Mouse (Mus musculus): ENCODE results near the gene Macf1. TPM values are rescaled to one million over a fixed set of nuclear protein-coding genes. Genes with fewer than 3 reads are reported as not detected.

Macf1 gene
- polyA plus RNA-seq, 1 experiment from 2014 or later = 80.2 TPM

GRCm38 (mm10) chr4:123489086-123489485 is 195.1 kb downstream of the Macf1 start:
- WGBS = 84% methylated on average over 3 of the region's 3 CpGs

GRCm38 (mm10) chr4:123479991-123480390 is 204.2 kb downstream of the Macf1 start:
- no peak overlapping the region for H3K4me3 ChIP-seq
- H3K4me2 ChIP-seq (replicated peaks) = no peak overlapping the region
- H3K36me3 ChIP-seq = peaks cover 57% of the 10 kb centered on the region
- H3K27me3 ChIP-seq = no peaks in the 10 kb centered on the region
- ATAC-seq (ENCODE audit: low FRiP score) = no peak
- H3K9me3 ChIP-seq (replicated peaks) = no peaks in the 10 kb centered on the region
- no peaks in the 10 kb centered on the region for H3K4me1 ChIP-seq
- no peak overlapping the region for H3K9ac ChIP-seq
- 94% methylated on average over 4 of the region's 4 CpGs for WGBS
- no peak overlapping the region for H3K27ac ChIP-seq

More at GRCm38 (mm10) chr4:123489086-123489485, 195.1 kb downstream of the Macf1 start:
- Histone ChIP-seq H3K4me3 (no peak overlapping the region), H3K4me2 (replicated peaks) (no peak overlapping the region), H3K9ac (no peak overlapping the region), H3K27ac (no peak overlapping the region), H3K4me1 (no peaks in the 10 kb centered on the region), H3K9me3 (replicated peaks) (no peaks in the 10 kb centered on the region), H3K36me3 (peaks cover 73% of the 10 kb centered on the region), H3K27me3 (no peaks in the 10 kb centered on the region)
- ATAC-seq (ENCODE audit: low FRiP score) = no peak

- Histone ChIP-seq H3K9me3 (replicated peaks) (no peaks in the 10 kb centered on the region), H3K4me1 (no peaks in the 10 kb centered on the region), H3K4me3 (no peak overlapping the region), H3K9ac (no peak overlapping the region), H3K36me3 (peaks cover 63% of the 10 kb centered on the region), H3K27ac (no peak overlapping the region), H3K27me3 (no peaks in the 10 kb centered on the region), H3K4me2 (replicated peaks) (no peak overlapping the region)
- 80% methylated on average over 7 of the region's 8 CpGs for WGBS
- ATAC-seq (ENCODE audit: low FRiP score) = no peak
Observed at GRCm38 (mm10) chr4:123478655-123479433, 205.3 kb downstream of the Macf1 start.

- Histone ChIP-seq H3K9ac (no peak overlapping the region), H3K9me3 (replicated peaks) (no peaks in the 10 kb centered on the region), H3K36me3 (peaks cover 70% of the 10 kb centered on the region), H3K27ac (no peak overlapping the region), H3K4me2 (replicated peaks) (no peak overlapping the region), H3K27me3 (no peaks in the 10 kb centered on the region), H3K4me3 (no peak overlapping the region), H3K4me1 (no peaks in the 10 kb centered on the region)
- 87% methylated on average over 1 of the region's 1 CpGs for whole genome bisulfite sequencing
- no peak for ATAC-seq (ENCODE audit: low FRiP score)
Observed at GRCm38 (mm10) chr4:123465799-123466198, 218.4 kb downstream of the Macf1 start.

GRCm38 (mm10) chr4:123460595-123461272 is 223.4 kb downstream of the Macf1 start:
- WGBS = 86% methylated on average over 8 of the region's 8 CpGs
- Histone ChIP-seq H3K27me3 (no peaks in the 10 kb centered on the region), H3K4me3 (no peak overlapping the region), H3K4me1 (no peaks in the 10 kb centered on the region), H3K9ac (no peak overlapping the region), H3K36me3 (peaks cover 88% of the 10 kb centered on the region), H3K9me3 (replicated peaks) (no peaks in the 10 kb centered on the region), H3K27ac (no peak overlapping the region), H3K4me2 (replicated peaks) (no peak overlapping the region)
- no peak for ATAC-seq (ENCODE audit: low FRiP score)

- no peak overlapping the region for H3K4me2 ChIP-seq (replicated peaks)
- ATAC-seq (ENCODE audit: low FRiP score) = no peak
- H3K36me3 ChIP-seq = peaks cover 81% of the 10 kb centered on the region
- no peaks in the 10 kb centered on the region for H3K27me3 ChIP-seq
- 86% methylated on average over 7 of the region's 7 CpGs for WGBS
- no peaks in the 10 kb centered on the region for H3K4me1 ChIP-seq
- H3K9me3 ChIP-seq (replicated peaks) = no peaks in the 10 kb centered on the region
- H3K9ac ChIP-seq = no peak overlapping the region
- no peak overlapping the region for H3K27ac ChIP-seq
- H3K4me3 ChIP-seq = no peak overlapping the region
Observed at GRCm38 (mm10) chr4:123454871-123455640, 229.1 kb downstream of the Macf1 start.

- ATAC-seq (ENCODE audit: low FRiP score) = no peak
- no peak overlapping the region for H3K4me3 ChIP-seq
- WGBS = 97% methylated on average over 1 of the region's 1 CpGs
- no peaks in the 10 kb centered on the region for H3K4me1 ChIP-seq
- no peaks in the 10 kb centered on the region for H3K9me3 ChIP-seq (replicated peaks)
- H3K9ac ChIP-seq = no peak overlapping the region
- no peak overlapping the region for H3K4me2 ChIP-seq (replicated peaks)
- H3K36me3 ChIP-seq = peaks cover 83% of the 10 kb centered on the region
- H3K27ac ChIP-seq = no peak overlapping the region
- H3K27me3 ChIP-seq = no peaks in the 10 kb centered on the region
Observed at GRCm38 (mm10) chr4:123453729-123454128, 230.4 kb downstream of the Macf1 start.

GRCm38 (mm10) chr4:123451991-123452390 is 232.2 kb downstream of the Macf1 start:
- no peak overlapping the region for H3K4me3 ChIP-seq
- no peak overlapping the region for H3K4me2 ChIP-seq (replicated peaks)
- WGBS = 89% methylated on average over 3 of the region's 3 CpGs
- no peaks in the 10 kb centered on the region for H3K27me3 ChIP-seq
- peaks cover 83% of the 10 kb centered on the region for H3K36me3 ChIP-seq
- H3K9ac ChIP-seq = no peak overlapping the region
- H3K27ac ChIP-seq = no peak overlapping the region
- ATAC-seq (ENCODE audit: low FRiP score) = no peak
- no peaks in the 10 kb centered on the region for H3K9me3 ChIP-seq (replicated peaks)
- H3K4me1 ChIP-seq = no peaks in the 10 kb centered on the region

GRCm38 (mm10) chr4:123449304-123449703 is 234.9 kb downstream of the Macf1 start:
- H3K9ac ChIP-seq = no peak overlapping the region
- no peak overlapping the region for H3K27ac ChIP-seq
- H3K4me2 ChIP-seq (replicated peaks) = no peak overlapping the region
- H3K4me3 ChIP-seq = no peak overlapping the region
- no peaks in the 10 kb centered on the region for H3K4me1 ChIP-seq
- no peaks in the 10 kb centered on the region for H3K27me3 ChIP-seq
- no peak for ATAC-seq (ENCODE audit: low FRiP score)
- no peaks in the 10 kb centered on the region for H3K9me3 ChIP-seq (replicated peaks)
- peaks cover 75% of the 10 kb centered on the region for H3K36me3 ChIP-seq

GRCm38 (mm10) chr4:123448015-123448414 is 236.1 kb downstream of the Macf1 start:
- Histone ChIP-seq H3K27me3 (no peaks in the 10 kb centered on the region), H3K27ac (no peak overlapping the region), H3K4me3 (no peak overlapping the region), H3K9me3 (replicated peaks) (no peaks in the 10 kb centered on the region), H3K36me3 (peaks cover 76% of the 10 kb centered on the region), H3K4me1 (no peaks in the 10 kb centered on the region), H3K9ac (no peak overlapping the region), H3K4me2 (replicated peaks) (no peak overlapping the region)
- WGBS = 92% methylated on average over 2 of the region's 2 CpGs
- ATAC-seq (ENCODE audit: low FRiP score) = no peak

GRCm38 (mm10) chr4:123447251-123447650 is 236.9 kb downstream of the Macf1 start:
- no peaks in the 10 kb centered on the region for H3K4me1 ChIP-seq
- no peak overlapping the region for H3K4me3 ChIP-seq
- H3K9me3 ChIP-seq (replicated peaks) = no peaks in the 10 kb centered on the region
- peaks cover 73% of the 10 kb centered on the region for H3K36me3 ChIP-seq
- H3K27ac ChIP-seq = no peak overlapping the region
- no peak overlapping the region for H3K4me2 ChIP-seq (replicated peaks)
- H3K9ac ChIP-seq = no peak overlapping the region
- ATAC-seq (ENCODE audit: low FRiP score) = no peak
- WGBS = 77% methylated on average over 3 of the region's 3 CpGs
- no peaks in the 10 kb centered on the region for H3K27me3 ChIP-seq

- Histone ChIP-seq H3K4me2 (replicated peaks) (no peak overlapping the region), H3K27me3 (no peaks in the 10 kb centered on the region), H3K27ac (0 out of 2 replicates have a peak overlapping the region, but pooled peaks have one; percentile 40), H3K36me3 (peaks cover 72% of the 10 kb centered on the region), H3K4me3 (no peak overlapping the region), H3K9ac (no peak overlapping the region), H3K4me1 (no peaks in the 10 kb centered on the region), H3K9me3 (replicated peaks) (no peaks in the 10 kb centered on the region)
- no peak for ATAC-seq (ENCODE audit: low FRiP score)
- WGBS = 68% methylated on average over 7 of the region's 7 CpGs
Observed at GRCm38 (mm10) chr4:123446754-123447153, 237.4 kb downstream of the Macf1 start.
